Comparison of ENCODE assay signal across 17 mouse cellular contexts in genomic region chr12:3907008-3907407, GRCm38 (mm10).
"Had no signal": no experiment of that assay in that cellular context is flagged by ENCODE, and none has a peak within 500 bp of the region (broad histone marks: within the 10 kb centered on the region; RNA-seq: fewer than 3 reads in every experiment).

No protein-coding gene starts in this region.

- H3K4me3 ChIP-seq: layer of hippocampus, adult 2 months; megakaryocyte, embryonic 14.5 days; midbrain, embryonic 12.5 days had no signal

- DNase-seq: kidney, adult 2 months; kidney, postnatal 25 days; layer of hippocampus, adult 9-11 months; liver, postnatal 0 days; lung, embryonic 14.5 days; right cerebral cortex, postnatal 4 days; thymus, adult 2 months; thymus, postnatal 14 days; thymus, postnatal 4 days had no signal

- H3K27me3 ChIP-seq: megakaryocyte, embryonic 14.5 days; midbrain, embryonic 12.5 days had no signal

- H3K9ac ChIP-seq: liver, embryonic 14.5 days; liver, postnatal 0 days; lung, embryonic 14.5 days; midbrain, embryonic 12.5 days had no signal

- H3K4me1 ChIP-seq: midbrain, embryonic 12.5 days had no signal

- ATAC-seq: intestine, postnatal 0 days; liver, postnatal 0 days had no signal

- H3K27ac ChIP-seq: kidney, postnatal 0 days; layer of hippocampus, adult 2 months; liver, embryonic 14.5 days; midbrain, embryonic 12.5 days; stomach, postnatal 0 days had no signal

- H3K9me3 ChIP-seq: megakaryocyte, embryonic 14.5 days; midbrain, embryonic 12.5 days had no signal

- H3K4me2 ChIP-seq: liver, embryonic 11.5 days; lung, embryonic 14.5 days; midbrain, embryonic 12.5 days had no signal
